Mouse (Mus musculus) sigmoid colon, adult 10 weeks (tissue): ENCODE data around the gene Mmp8. TPM values are rescaled to one million over a fixed set of nuclear protein-coding genes. Genes with fewer than 3 reads are reported as not detected.

Experiments used
- polyA plus RNA-seq: library from polyadenylated mRNA; stranded (reverse); fragments of 350-450 nt; fragmentation: Illumina TruSeq; extraction: RNeasy Lipid Tissue Mini Kit (QIAGEN cat#74804); gene quantifications from one replicate; pipeline ENCODE4 v1.2.3, GENCODE M21; 2014; ENCODE audit warnings: low read depth, low replicate concordance

Gene Mmp8
- polyA plus RNA-seq = 0.16 TPM

GRCm38 (mm10) chr9:7558221-7559017 lies at the start of gene Mmp8:
Gene Mmp8 (plus strand): TSS chr9:7558456.

GRCm38 (mm10) chr9:7571162-7571561 lies 12.9 kb downstream of the Mmp8 start, which contains the start of gene Mmp27:
Gene Mmp27 (plus strand): TSS chr9:7571396.

Other genes with a start within 250 kb of the Mmp8 start
- 3.8 TPM for gene Mmp12, start 214.1 kb upstream of the Mmp8 start, polyA plus RNA-seq
- not detected for gene Mmp1b, start 170.4 kb upstream of the Mmp8 start, polyA plus RNA-seq
- gene Mmp3, start 112.6 kb upstream of the Mmp8 start, polyA plus RNA-seq = 3.3 TPM
- 3.2 TPM for gene Mmp10, start 56.1 kb upstream of the Mmp8 start, polyA plus RNA-seq
- 0.22 TPM for gene Mmp27, start 12.9 kb downstream of the Mmp8 start, polyA plus RNA-seq
- not detected for gene Mmp20, start 69.8 kb downstream of the Mmp8 start, polyA plus RNA-seq
- gene Mmp7, start 133.6 kb downstream of the Mmp8 start, polyA plus RNA-seq = 0.57 TPM
- gene Tmem123, start 205.6 kb downstream of the Mmp8 start, polyA plus RNA-seq = 185 TPM